Mouse (Mus musculus) urinary bladder, postnatal 14 days (tissue): ENCODE data around the gene BC051142.
A peak's percentile ranks its signal among the peaks of the same experiment; 100 is the strongest.
"Not testable (repeated sequence)": the region's sequence is repeated elsewhere in the genome, so short reads cannot be mapped to it uniquely, and the experiment has no call there.

Experiments
- DNase-seq: peaks from one replicate; pipeline ENCODE4 v3.0.0; 2021; ENCODE audit warnings: low spot score

The BC051142 gene

DNA sequence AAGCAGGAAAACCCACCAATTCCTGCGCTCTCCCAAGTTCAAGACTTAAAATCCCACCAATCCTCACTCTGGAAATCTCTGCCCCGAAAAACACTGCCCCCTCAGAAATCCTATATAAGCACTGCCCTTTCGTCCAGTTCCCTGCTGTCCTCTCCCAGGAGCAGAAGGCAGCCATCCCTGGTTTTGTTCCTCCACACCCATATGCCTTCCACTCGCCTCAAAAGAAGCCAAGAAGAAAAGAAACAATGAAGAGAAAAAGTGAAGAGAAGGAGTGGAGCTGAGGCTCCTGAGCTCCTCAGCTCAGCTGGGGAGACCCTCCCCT lies 735 bp downstream of the BC051142 start:
- DNase-seq = no peak

GRCm38 (mm10) chr17:34411117-34411516 lies 12.5 kb downstream of the BC051142 start:
- peak; percentile 40 for DNase-seq

- DNase-seq = no peak
These were observed 21.4 kb downstream of the BC051142 start for GRCm38 (mm10) chr17:34420014-34420413.

GRCm38 (mm10) chr17:34427597-34427996 lies 29.0 kb downstream of the BC051142 start:
- no peak for DNase-seq

- no peak for DNase-seq
These were observed 38.5 kb downstream of the BC051142 start for GRCm38 (mm10) chr17:34437120-34437519.

DNA sequence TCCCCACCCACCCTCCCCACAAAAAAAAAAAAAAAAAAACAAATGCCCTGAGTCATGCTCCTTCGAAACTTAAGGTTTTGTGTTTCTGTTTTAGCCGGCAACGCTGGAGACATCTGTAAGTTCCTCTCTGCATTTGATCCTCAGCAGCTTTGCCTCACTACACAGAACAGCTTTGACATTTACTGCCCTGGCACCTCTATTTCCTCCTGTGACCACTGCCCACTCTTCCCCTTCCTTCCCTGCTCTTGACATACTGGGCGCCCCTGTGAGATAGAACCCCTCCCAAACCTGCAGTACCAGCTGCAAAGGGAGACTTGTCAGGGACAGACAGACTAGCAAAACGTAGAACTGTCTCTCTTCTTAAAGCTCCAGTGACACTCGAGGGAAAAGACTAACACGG lies 39.0 kb downstream of the BC051142 start:
- no peak for DNase-seq

DNA sequence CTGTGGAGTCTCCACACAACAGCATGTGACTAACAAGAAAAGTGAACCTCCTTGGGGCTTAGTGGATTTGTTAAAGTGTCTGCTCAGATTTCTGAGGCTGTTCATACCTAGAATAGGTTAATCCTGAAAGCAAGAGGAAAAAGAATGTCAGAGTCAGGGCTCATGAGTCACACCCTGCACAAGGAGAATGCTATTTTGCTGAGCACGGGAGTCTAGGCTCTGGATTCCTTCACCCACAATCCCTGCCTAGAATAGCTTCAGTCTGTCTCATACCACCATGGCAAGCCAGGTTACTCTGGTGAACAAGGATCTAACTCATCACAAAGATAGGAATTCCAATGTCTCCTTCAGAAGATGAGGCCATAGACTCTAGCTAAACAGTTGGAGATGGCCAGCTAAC lies 40.0 kb downstream of the BC051142 start:
- no peak for DNase-seq

DNA sequence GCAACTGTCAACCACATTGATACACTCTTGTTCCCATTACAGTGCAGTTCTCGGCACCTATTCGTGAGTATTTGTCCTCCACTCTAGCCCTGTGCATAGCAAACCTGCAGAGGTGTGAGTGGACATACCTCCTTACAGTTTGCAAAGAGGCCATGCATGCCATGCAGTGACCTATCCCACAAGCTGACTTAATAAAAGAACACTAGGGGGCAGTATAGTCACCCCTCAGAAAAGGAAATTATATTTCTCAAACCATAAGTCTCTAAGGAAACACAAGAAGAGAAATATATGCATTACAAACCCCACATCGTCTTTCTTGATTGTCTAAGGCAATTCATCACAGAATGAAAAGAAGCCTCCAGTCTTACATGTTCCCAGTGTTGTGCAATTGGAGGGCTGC lies 41.2 kb downstream of the BC051142 start:
- DNase-seq = no peak

DNA sequence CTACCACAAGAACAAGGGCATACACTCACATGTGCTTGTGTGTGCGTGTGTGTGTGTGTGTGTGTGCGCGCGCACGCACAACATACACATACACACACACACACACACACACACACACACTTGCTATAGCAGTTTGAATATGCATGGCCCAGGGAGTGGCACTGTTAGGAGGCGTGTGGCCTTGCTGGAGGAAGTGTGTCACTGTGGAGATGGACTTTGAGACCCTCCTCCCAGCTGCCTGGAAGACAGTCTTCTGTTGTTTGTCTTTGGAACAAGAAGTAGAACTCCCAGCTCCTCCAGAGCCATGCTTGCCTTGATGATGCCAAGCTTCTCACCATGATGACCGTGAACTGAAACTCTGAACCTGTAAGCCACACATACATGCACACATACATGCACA lies 43.4 kb downstream of the BC051142 start:
- DNase-seq = no peak

DNA sequence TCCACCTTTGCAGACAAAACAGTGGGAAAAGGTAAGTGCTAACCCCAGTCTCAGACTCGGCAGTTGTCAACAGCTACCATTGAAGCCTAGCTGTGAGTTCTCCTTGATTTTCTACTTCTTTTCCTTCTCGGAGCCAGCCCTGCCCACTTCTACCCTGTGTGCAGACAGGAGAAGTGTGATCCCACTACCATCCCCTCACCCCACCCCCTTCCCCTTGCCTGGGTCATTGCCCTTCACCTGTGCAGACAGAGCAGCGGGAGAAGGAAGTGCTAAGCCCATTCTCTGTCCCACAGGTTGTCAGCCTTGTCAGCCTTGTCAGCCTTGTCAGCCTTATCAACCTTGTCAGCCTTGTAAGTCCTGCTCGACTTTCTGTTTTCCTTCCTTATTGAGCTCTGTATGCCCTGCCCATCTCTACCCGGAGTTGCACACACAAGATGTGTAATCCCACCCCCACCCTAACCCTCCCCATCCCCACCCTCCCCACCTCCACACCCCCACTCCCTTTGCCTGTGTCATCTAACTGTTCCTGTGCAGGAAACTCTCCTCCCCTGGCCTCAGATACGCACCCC lies 49.9 kb downstream of the BC051142 start:
- no peak for DNase-seq

- no peak for DNase-seq
These were observed 59.0 kb downstream of the BC051142 start for GRCm38 (mm10) chr17:34457668-34458067.

- no peak for DNase-seq
These were observed 60.6 kb downstream of the BC051142 start for GRCm38 (mm10) chr17:34459255-34459654.

- DNase-seq = not testable (repeated sequence)
These were observed 67.3 kb downstream of the BC051142 start for GRCm38 (mm10) chr17:34465906-34466305.

GRCm38 (mm10) chr17:34470491-34470890 lies 71.9 kb downstream of the BC051142 start:
- no peak for DNase-seq

DNA sequence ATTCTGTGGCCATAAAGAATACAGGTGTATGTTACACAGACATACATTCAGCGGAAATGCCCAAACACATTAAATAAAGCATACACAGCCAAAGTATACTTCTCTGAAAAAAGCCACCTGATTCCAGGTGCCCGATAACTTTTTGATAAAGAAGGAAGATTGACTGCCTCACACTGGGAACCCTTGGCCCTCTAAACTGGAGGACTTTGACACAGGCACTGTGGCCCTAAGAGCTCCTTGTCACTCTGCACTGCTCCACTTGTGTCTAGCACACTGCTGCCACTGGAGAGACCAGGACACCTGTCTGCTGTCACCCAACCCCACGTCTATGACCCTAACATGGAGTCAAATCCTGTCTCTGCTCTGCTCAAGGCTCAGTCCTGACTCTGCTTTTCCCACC lies 76.4 kb downstream of the BC051142 start:
- DNase-seq = no peak

DNA sequence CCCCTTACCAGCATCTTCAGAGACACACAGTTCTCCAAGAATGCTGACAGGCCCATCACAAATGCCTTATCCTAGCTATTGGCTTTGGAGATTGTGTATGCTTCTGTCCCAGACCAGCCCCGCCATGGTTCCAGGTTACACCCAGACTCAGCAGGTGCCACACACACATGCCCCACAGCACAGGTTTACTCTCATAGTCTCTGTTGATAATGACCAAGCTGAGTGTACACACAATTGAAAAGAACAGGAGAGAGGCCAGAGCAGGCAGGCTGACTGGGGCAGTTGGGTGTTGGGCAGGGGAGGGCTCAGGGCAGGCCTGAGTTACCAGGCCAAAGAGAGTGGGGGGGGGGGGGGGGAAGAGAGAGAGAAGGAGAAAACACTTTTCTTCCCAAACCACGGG lies 77.8 kb downstream of the BC051142 start:
- no peak for DNase-seq

DNA sequence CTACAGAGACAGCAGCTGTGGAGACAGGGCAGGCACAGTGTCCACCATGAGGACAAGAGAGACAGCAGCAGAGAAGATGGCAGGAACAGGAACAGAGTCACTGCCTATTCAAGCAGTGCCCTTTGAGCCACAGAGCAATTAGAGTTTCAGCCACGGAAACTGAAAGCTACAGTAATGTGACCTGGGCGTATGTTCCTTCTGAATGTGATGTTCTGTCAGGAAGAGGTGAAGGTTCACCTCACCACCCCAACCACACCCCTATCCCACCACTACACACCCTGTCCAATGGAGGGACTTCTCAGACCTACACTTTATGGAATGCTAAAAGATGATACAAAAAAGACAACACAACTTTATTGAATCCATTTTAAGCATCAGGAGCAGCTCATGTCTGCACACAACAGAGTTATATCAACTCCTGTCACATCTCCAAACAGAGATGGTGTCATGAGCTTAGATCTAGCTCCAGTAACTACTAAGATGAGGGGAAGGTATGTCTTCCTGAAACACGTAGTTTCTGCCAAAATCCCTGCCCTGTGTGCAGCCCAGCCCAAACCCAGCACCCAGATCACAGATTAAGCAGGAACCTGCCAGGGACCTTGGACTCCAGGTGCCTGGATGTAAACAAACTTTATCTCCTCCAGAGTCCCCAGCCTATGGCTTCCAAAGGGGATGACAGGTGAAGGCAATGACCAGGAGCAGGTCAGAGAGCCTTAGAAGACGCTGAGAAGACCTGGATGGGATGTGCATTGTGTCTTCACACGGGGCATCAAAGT lies 78.8 kb downstream of the BC051142 start, which contains the start of gene Btnl4:
Gene Btnl4 (minus strand): TSS at position 81 of the 776 bp plus-strand sequence.
- DNase-seq = not testable (repeated sequence)

DNA sequence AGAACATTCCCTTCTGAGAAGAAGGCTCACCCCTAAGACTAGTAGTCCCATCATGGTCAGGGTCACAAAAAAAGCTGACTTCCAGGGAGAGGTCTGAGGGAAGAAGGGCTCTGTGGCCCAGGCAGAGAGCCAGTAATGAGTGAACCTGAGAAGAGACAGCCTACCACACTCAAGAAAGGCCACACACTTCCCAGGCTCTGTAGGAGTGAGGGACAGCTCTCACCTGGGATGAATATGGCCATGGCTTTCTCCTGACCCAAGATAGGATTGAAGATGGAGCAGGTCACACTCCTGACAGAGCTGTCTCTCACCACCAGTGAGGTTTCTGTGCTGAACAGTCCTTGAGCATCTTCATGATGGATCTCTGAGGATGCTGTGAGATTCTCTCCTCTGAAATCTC lies 94.2 kb downstream of the BC051142 start:
- DNase-seq = no peak

DNA sequence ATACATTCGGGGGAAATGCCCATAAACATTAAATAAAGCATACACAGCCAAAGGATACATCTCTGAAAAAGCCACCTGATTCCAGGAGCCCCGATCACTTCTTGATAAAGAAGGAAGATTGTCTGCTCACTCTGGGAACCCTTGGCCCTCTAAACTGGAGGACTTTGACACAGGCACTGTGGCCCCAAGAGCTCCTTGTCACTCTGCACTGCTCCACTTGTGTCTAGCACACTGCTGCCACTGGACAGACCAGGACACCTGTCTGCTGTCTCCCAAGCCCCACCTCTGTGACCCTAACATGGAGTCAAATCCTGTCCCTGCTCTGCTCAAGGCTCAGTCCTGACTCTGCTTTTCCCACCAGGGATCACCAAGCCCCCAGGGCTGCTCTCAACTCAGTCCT lies 96.5 kb downstream of the BC051142 start:
- DNase-seq = not testable (repeated sequence)

- no peak for DNase-seq
These were observed 97.9 kb downstream of the BC051142 start for GRCm38 (mm10) chr17:34496539-34496938.

GRCm38 (mm10) chr17:34497319-34497718 lies 98.7 kb downstream of the BC051142 start:
- DNase-seq = not testable (repeated sequence)

GRCm38 (mm10) chr17:34497726-34498125 lies 99.1 kb downstream of the BC051142 start:
- DNase-seq = not testable (repeated sequence)

DNA sequence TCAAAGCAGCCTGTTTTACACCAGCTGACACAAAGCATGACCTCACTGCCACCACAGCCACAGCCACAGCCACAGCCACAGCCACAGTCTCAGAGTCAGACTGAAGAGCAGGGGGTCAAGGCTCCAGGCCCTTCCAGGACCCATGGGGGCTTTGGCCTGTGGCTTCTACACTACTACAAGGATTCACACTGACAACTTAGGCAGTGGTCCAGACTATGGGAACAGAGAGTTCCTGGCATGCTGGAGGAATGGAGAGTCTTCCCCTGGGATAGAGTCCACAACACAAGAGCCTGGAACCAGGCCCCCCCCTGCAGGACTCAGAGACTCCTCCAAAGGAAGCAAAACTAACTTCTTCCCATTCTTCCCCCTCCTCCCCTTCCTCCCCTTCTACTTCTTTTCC lies 109.0 kb downstream of the BC051142 start:
- no peak for DNase-seq
